Mouse (Mus musculus): ENCODE measurements at regions not wholly inside any gene's neighbourhood (a gene's known extent, or its start where the extent isn't known, plus 50 kb on each side); places are given as distances from the start of the nearest gene placed in this dataset.

DNA sequence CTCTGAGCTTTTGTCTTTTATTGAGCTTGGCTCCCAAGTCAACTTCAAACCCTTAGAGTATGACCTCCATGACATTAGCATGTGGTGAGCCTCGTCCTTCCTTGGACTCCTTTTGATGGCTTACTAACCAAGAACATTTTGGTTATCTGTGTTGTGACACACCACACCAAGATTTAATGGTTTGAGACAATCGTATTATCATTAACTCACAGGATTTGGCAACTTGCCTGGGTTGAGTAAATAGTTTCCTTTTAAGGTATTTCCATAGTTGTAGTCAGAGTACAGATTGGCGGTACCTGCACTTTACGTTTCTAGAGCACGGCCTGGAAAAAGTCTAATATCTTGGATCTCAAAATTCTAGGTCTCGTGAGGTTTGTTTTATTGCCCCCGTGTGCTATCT is 303.0 kb downstream of the Cd47 start:
- TF ChIP-seq POLR2A (IDR thresholded peaks at IDR 0.05; ENCODE audit: insufficient read depth, low read depth, low read length), result no peak
- TF ChIP-seq CTCF (IDR thresholded peaks at IDR 0.05), result no peak
- no peak for TF ChIP-seq EP300 (IDR thresholded peaks at IDR 0.05; ENCODE audit: insufficient read depth, low read depth, low read length)
